Mouse (Mus musculus): ENCODE results near the gene Gm20821. TPM values are rescaled to one million over a fixed set of nuclear protein-coding genes. Genes with fewer than 3 reads are reported as not detected.
"Not testable (repeated sequence)": the region's sequence is repeated elsewhere in the genome, so short reads cannot be mapped to it uniquely, and the experiment has no call there.

Gm20821 gene
- total RNA-seq (2021) = not detected

DNA sequence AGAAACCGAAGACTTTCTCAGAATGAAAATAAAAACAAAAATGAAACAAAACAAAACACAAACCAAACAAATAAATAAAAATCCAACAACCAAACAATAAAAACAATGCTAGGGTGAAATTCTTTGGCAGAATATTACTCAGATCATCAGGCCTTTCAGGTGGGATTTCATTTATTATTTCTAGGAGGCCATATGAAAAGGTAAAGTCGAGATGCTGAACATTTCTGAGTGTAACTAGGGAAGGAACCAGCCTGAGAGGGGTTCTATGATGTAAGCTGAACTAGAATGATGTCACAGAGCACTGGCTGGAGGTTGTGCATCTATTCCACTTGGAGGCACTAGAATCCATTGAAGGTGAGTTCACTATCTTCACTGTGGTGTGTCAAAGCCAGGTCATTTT is at the start of gene Gm20821:
Gene Gm20821 (plus strand): TSS at position 301 of the 400 bp plus-strand sequence.
- DNase-seq (ENCODE audit: low spot score in 2 of 2); intact Hi-C loops (cut with DNase I): not testable (repeated sequence)
